Mouse (Mus musculus) lung, embryonic 15.5 days (tissue): ENCODE results near the gene Cdkl4. TPM values are rescaled to one million over a fixed set of nuclear protein-coding genes. Genes with fewer than 3 reads are reported as not detected.

Source experiments
- ATAC-seq: fragments of 200-750 bp; cut with Nextera tagmentation; 2 replicates; pipeline ENCODE4 v1.8.0; 2017; ENCODE audit warnings: moderate number of reproducible peaks, borderline replicate concordance; ENCODE audit not compliant: low FRiP score, low TSS enrichment; ENCODE audit errors: extremely low read depth
- H3K27ac ChIP-seq: fragments of 300-500 bp; sonication (generic); 2 replicates; pipeline ENCODE4 v1.5.1; 2015; ENCODE audit warnings: moderate library complexity, mild to moderate bottlenecking, inconsistent platforms
- H3K27me3 ChIP-seq: fragments of 300-500 bp; sonication (generic); 2 replicates; pipeline ENCODE4 v1.6.1; 2015; ENCODE audit warnings: inconsistent platforms
- H3K36me3 ChIP-seq: fragments of 300-500 bp; sonication (generic); 2 replicates; pipeline ENCODE4 v1.6.1; 2015; ENCODE audit warnings: inconsistent platforms
- H3K4me1 ChIP-seq: fragments of 300-500 bp; sonication (generic); 2 replicates; pipeline ENCODE4 v1.6.1; 2015; ENCODE audit warnings: inconsistent platforms
- H3K4me2 ChIP-seq: fragments of 300-500 bp; sonication (generic); 2 replicates; pipeline ENCODE4 v1.6.1; 2015; ENCODE audit warnings: inconsistent platforms, mild to moderate bottlenecking, moderate library complexity
- H3K4me3 ChIP-seq: fragments of 300-500 bp; sonication (generic); 2 replicates; pipeline ENCODE4 v1.5.1; 2015; ENCODE audit warnings: mild to moderate bottlenecking, inconsistent platforms
- H3K9ac ChIP-seq: fragments of 300-500 bp; sonication (generic); 2 replicates; pipeline ENCODE4 v1.6.1; 2015; ENCODE audit warnings: inconsistent platforms
- H3K9me3 ChIP-seq: fragments of 300-500 bp; sonication (generic); 2 replicates; pipeline ENCODE4 v1.6.1; 2016; ENCODE audit warnings: inconsistent platforms
- WGBS: fragments of 180-500 bp; shearing (Covaris S2); methylation state at CpG from one replicate; pipeline ENCODE4 v1.1.7; 2015; 5-methylcytosine and 5-hydroxymethylcytosine counted together
- polyA plus RNA-seq: library from polyadenylated mRNA; unstranded; fragments of >200 nt; fragmentation: Nextera tagmentation; extraction: Ambion mirVana; gene quantifications from 2 replicates; pipeline ENCODE4 v1.2.1, GENCODE M21; 2015

Cdkl4 gene
- polyA plus RNA-seq, 1 experiment from 2014 or later, result 0.89 TPM

- Histone ChIP-seq H3K4me3 (no peak overlapping the region), H3K36me3 (no peaks in the 10 kb centered on the region), H3K9me3 (no peaks in the 10 kb centered on the region), H3K4me1 (0 out of 2 replicates have a peak, but pooled peaks cover 5% of the 10 kb centered on the region), H3K27me3 (no peaks in the 10 kb centered on the region), H3K4me2 (no peak overlapping the region), H3K9ac (no peak overlapping the region), H3K27ac (no peak overlapping the region)
- ATAC-seq, result no peak
- WGBS, result 13% methylated on average over 4 of the region's 4 CpGs
Measured at GRCm38 (mm10) chr17:80509494-80510458, 67.8 kb downstream of the Cdkl4 start.

- Histone ChIP-seq H3K27ac (no peak overlapping the region), H3K27me3 (no peaks in the 10 kb centered on the region), H3K4me1 (no peaks in the 10 kb centered on the region), H3K9ac (no peak overlapping the region), H3K4me2 (no peak overlapping the region), H3K9me3 (no peaks in the 10 kb centered on the region), H3K36me3 (no peaks in the 10 kb centered on the region), H3K4me3 (no peak overlapping the region)
- WGBS, result 72% methylated on average over 6 of the region's 6 CpGs
- no peak for ATAC-seq
Measured at GRCm38 (mm10) chr17:80505766-80506165, 71.8 kb downstream of the Cdkl4 start.

- no peaks in the 10 kb centered on the region for H3K4me1 ChIP-seq
- no peak overlapping the region for H3K4me3 ChIP-seq
- no peaks in the 10 kb centered on the region for H3K9me3 ChIP-seq
- no peaks in the 10 kb centered on the region for H3K36me3 ChIP-seq
- WGBS, result 76% methylated on average over 4 of the region's 4 CpGs
- H3K27ac ChIP-seq, result no peak overlapping the region
- no peak for ATAC-seq
- H3K4me2 ChIP-seq, result no peak overlapping the region
- no peak overlapping the region for H3K9ac ChIP-seq
- H3K27me3 ChIP-seq, result no peaks in the 10 kb centered on the region
Measured at GRCm38 (mm10) chr17:80505342-80505741, 72.3 kb downstream of the Cdkl4 start.

GRCm38 (mm10) chr17:80501805-80502172 lies 75.8 kb downstream of the Cdkl4 start:
- no peak overlapping the region for H3K27ac ChIP-seq
- 38% methylated on average over 2 of the region's 2 CpGs for WGBS
- H3K9me3 ChIP-seq, result no peaks in the 10 kb centered on the region
- H3K27me3 ChIP-seq, result no peaks in the 10 kb centered on the region
- no peaks in the 10 kb centered on the region for H3K36me3 ChIP-seq
- no peak overlapping the region for H3K4me2 ChIP-seq
- no peak overlapping the region for H3K4me3 ChIP-seq
- no peaks in the 10 kb centered on the region for H3K4me1 ChIP-seq
- no peak overlapping the region for H3K9ac ChIP-seq
- ATAC-seq, result no peak

- H3K4me1 ChIP-seq, result no peaks in the 10 kb centered on the region
- H3K9me3 ChIP-seq, result no peaks in the 10 kb centered on the region
- WGBS, result 35% methylated on average over 5 of the region's 5 CpGs
- no peak for ATAC-seq
- H3K27ac ChIP-seq, result no peak overlapping the region
- no peaks in the 10 kb centered on the region for H3K27me3 ChIP-seq
- no peak overlapping the region for H3K9ac ChIP-seq
- no peaks in the 10 kb centered on the region for H3K36me3 ChIP-seq
- no peak overlapping the region for H3K4me3 ChIP-seq
- H3K4me2 ChIP-seq, result no peak overlapping the region
Measured at GRCm38 (mm10) chr17:80501037-80501804, 76.4 kb downstream of the Cdkl4 start.

- H3K9me3 ChIP-seq, result no peaks in the 10 kb centered on the region
- H3K4me3 ChIP-seq, result no peak overlapping the region
- ATAC-seq, result no peak
- H3K9ac ChIP-seq, result no peak overlapping the region
- no peaks in the 10 kb centered on the region for H3K4me1 ChIP-seq
- no peak overlapping the region for H3K27ac ChIP-seq
- no peak overlapping the region for H3K4me2 ChIP-seq
- H3K36me3 ChIP-seq, result no peaks in the 10 kb centered on the region
- WGBS, result 67% methylated on average over 4 of the region's 4 CpGs
- no peaks in the 10 kb centered on the region for H3K27me3 ChIP-seq
Measured at GRCm38 (mm10) chr17:80500025-80500424, 77.6 kb downstream of the Cdkl4 start.

- no peak overlapping the region for H3K9ac ChIP-seq
- no peak overlapping the region for H3K4me3 ChIP-seq
- H3K9me3 ChIP-seq, result no peaks in the 10 kb centered on the region
- H3K4me1 ChIP-seq, result no peaks in the 10 kb centered on the region
- no peak overlapping the region for H3K4me2 ChIP-seq
- no peaks in the 10 kb centered on the region for H3K27me3 ChIP-seq
- no peak for ATAC-seq
- no peak overlapping the region for H3K27ac ChIP-seq
- WGBS, result 68% methylated on average over 11 of the region's 11 CpGs
- H3K36me3 ChIP-seq, result no peaks in the 10 kb centered on the region
Measured at GRCm38 (mm10) chr17:80498600-80499268, 78.9 kb downstream of the Cdkl4 start.

- no peak overlapping the region for H3K9ac ChIP-seq
- ATAC-seq, result no peak
- WGBS, result 69% methylated on average over 9 of the region's 9 CpGs
- H3K27ac ChIP-seq, result no peak overlapping the region
- H3K4me3 ChIP-seq, result no peak overlapping the region
- no peaks in the 10 kb centered on the region for H3K4me1 ChIP-seq
- no peaks in the 10 kb centered on the region for H3K9me3 ChIP-seq
- H3K4me2 ChIP-seq, result no peak overlapping the region
- H3K27me3 ChIP-seq, result no peaks in the 10 kb centered on the region
- no peaks in the 10 kb centered on the region for H3K36me3 ChIP-seq
Measured at GRCm38 (mm10) chr17:80497183-80497601, 80.4 kb downstream of the Cdkl4 start.

- H3K36me3 ChIP-seq, result no peaks in the 10 kb centered on the region
- ATAC-seq, result no peak
- WGBS, result 78% methylated on average over 8 of the region's 8 CpGs
- no peak overlapping the region for H3K4me2 ChIP-seq
- H3K27me3 ChIP-seq, result no peaks in the 10 kb centered on the region
- no peak overlapping the region for H3K27ac ChIP-seq
- no peaks in the 10 kb centered on the region for H3K9me3 ChIP-seq
- H3K9ac ChIP-seq, result no peak overlapping the region
- H3K4me1 ChIP-seq, result no peaks in the 10 kb centered on the region
- no peak overlapping the region for H3K4me3 ChIP-seq
Measured at GRCm38 (mm10) chr17:80496607-80497170, 80.9 kb downstream of the Cdkl4 start.

- no peaks in the 10 kb centered on the region for H3K4me1 ChIP-seq
- no peaks in the 10 kb centered on the region for H3K27me3 ChIP-seq
- no peak overlapping the region for H3K9ac ChIP-seq
- H3K27ac ChIP-seq, result no peak overlapping the region
- no peak for ATAC-seq
- no peak overlapping the region for H3K4me3 ChIP-seq
- H3K4me2 ChIP-seq, result no peak overlapping the region
- 65% methylated on average over 6 of the region's 6 CpGs for WGBS
- H3K36me3 ChIP-seq, result no peaks in the 10 kb centered on the region
- no peaks in the 10 kb centered on the region for H3K9me3 ChIP-seq
Measured at GRCm38 (mm10) chr17:80496185-80496584, 81.4 kb downstream of the Cdkl4 start.

GRCm38 (mm10) chr17:80493891-80494290 lies 83.7 kb downstream of the Cdkl4 start:
- ATAC-seq, result no peak
- H3K4me2 ChIP-seq, result no peak overlapping the region
- H3K4me3 ChIP-seq, result no peak overlapping the region
- WGBS, result 75% methylated on average over 1 of the region's 1 CpGs
- H3K27me3 ChIP-seq, result no peaks in the 10 kb centered on the region
- H3K9me3 ChIP-seq, result no peaks in the 10 kb centered on the region
- H3K9ac ChIP-seq, result no peak overlapping the region
- H3K36me3 ChIP-seq, result no peaks in the 10 kb centered on the region
- no peak overlapping the region for H3K27ac ChIP-seq
- peaks cover 7% of the 10 kb centered on the region for H3K4me1 ChIP-seq
